Mouse (Mus musculus): ENCODE data around the gene Rpl13.
A peak's percentile ranks its signal among the peaks of the same experiment; 100 is the strongest.

Gene Rpl13

DNA sequence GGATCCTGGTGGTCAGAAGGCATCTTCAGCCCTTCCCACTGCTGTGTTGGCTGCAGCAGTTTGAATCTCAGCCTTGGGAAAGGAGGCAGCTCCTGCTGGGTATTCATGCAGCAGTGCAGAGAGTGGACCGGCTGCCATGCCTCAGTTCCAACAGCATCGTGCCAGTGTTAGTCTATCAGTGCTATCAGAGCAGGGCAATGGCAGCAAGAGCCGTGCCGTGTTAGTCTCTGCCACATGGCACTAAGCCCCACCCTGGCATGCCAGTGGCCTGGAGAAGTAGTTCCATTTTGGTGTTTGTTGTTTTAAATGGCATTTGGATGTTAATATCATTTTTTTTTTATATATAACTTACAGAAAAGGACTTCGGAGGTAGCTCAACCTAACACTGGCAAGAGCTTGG is 6.8 kb downstream of the Rpl13 start:
- DNase-seq = no peak

DNA sequence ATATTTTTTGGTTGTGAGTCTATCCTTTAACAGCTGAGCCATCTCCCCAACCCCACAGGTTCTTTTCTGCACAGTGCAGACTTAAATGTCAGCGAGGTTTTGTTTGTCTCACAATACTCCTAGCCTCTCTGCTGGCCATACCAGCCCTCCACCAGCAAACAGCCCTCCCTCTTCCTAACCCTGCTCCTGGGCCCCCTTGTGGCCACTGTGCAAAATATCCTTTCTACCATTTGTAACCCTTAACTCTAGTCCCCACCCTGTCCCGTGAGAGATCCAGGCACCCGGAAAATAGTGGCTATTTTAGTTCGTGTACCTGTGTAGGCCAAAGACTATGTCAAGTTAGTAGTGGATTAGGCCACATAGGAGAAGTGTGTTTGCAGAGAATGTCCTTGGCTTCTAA is 8.5 kb downstream of the Rpl13 start:
- DNase-seq = no peak

DNA sequence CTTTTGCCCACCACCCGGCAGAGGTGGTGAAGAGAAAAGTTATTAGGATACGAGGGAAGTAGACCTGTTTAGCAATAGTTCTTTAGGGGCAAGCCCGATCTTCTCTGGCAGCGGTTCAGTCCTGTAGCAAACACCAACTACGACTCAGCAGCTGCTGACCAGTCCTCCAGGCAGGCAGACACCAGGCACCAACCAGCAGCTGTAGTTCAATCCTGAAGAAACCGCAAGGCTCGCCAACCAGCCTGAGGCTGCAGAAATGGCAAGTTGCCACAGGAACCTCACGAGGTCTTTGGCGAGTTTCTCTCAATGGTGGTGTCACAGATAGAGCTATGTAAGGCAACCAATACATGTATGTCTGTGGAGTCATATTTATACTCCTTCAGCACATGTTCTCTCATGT is 10.7 kb downstream of the Rpl13 start:
- no peak for DNase-seq

DNA sequence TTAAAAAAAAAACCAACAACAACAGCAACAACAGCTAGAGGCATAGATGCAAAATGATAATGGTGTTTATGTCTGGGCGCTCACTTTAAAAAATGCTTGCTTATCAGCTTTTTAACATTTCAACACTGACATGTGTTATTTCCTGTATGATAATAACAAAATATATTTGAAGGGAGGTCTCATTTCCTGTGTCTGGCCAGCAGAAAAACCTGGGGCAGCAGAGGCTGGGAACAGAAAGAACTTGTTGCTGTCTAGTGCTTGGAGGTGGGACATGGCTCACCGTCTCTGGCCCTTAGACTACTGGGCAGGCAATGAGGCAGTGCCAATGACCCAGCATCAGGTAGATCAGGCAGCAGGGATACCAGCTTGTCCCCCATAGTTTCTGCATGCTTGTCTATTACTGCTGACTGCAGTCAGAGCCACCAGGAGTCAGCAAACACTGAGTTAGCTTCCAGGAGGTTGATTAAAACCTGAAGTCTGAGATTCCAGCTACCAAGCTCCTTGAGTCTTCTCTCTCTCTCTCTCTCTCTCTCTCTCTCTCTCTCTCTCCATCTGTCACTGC is 11.8 kb downstream of the Rpl13 start:
- no peak for DNase-seq

DNA sequence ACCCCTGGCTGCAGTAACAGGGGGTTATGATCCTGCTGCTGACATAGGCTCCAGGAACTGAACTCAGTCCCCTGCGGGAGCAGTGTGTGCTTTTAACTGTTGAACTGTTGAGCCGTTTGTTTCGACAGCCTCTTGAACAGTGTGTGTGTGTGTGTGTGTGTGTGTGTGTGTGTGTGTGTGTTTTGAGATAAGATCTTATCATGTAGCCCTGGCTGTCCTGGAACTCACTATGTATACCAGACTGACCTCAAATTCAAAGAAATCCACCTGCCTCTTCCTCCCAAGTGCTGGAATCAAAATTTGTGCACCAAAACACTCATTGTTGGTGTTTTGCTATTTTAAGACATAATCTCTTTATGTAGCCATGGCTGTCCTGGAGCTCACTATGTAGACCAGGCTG is 12.5 kb downstream of the Rpl13 start:
- DNase-seq = no peak

DNA sequence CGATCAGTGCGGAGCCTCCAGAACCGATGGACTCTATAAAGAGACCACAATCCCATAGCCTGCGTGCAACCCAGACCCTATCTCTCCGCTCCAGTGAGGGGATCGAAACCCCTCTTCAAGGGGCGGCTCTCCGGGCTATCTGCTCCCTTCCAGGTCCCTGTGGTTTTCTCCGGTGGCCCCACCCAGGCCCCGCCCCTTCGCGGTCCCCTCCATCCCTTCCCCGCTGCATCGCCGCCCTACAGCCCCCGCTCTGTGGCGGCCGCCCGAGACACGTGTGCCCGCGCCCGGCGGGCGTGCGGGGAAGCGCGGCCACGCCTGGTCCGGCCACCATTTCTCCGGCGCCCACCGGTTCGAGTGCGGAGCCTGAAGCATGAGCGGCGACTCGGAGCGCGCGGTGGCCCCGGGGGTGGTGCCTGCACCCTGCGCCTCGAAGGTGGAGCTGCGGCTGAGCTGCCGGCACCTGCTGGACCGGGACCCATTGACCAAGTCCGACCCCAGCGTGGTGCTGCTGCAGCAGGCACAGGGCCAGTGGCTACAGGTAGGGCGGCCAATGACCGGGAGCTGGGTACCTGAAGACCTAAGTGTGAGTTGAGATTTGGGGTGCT is 15.1 kb downstream of the Rpl13 start, which contains the start of gene Cpne7:
Gene Cpne7 (plus strand): TSS at position 248 of the 605 bp plus-strand sequence.
- no peak for DNase-seq

DNA sequence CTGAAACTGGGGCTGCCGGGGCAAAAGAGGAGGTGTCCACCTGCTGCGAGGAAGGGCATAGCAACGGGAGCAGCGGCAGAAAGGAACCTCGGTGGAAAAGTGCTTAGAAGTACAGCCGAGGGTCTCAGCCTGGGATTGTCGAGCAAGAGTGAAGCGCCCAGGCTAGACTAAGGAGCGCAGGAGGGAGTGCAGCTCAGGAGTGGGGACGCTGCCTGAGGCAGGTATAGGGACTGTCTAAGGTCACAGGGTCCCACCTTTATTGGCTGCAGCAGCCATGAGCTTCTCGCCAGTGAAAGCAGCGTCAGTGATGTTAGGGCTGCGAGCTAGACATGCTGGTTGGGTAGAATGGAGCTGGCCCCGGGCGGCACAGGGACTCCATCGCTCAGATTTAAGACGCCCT is 15.6 kb downstream of the Rpl13 start:
- DNase-seq = no peak

DNA sequence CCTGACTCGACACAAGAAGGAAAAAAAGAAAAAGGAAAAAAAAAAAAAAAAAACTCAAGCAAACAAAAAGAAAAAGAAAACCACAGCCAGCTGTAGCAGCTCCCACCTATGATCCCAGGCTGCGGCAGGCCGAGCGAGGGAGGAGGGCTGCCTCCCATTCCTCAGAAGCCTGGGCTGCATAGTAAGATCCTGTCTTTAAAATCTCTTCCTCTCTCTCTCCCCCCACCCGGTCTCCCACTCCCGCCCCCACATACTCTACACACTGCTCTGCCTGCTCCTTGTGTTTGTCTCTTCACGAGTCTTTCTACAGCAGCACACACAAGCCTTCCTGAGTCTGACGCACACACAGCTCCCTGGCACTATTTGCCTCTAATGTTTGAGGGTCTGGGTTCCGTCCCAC is 19.9 kb downstream of the Rpl13 start:
- no peak for DNase-seq

DNA sequence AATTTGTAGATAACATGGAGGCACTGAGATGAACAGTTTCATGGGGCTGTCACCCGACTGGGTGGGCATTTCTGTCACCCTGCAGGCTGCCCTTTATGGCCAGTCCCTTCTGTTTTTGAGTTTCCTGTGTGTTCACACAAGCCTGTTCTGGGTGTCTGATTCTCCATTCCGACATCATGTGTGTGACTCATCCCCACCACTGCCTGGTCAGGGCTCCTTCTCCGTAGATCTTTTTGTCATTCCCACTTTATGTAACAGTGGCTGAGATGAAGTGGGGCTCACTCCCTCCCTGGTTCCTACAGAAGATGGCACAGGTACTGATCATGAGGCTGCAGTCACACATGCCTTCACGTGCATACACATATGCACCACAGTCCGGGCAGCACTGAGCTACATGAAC is 20.5 kb downstream of the Rpl13 start:
- DNase-seq = no peak

DNA sequence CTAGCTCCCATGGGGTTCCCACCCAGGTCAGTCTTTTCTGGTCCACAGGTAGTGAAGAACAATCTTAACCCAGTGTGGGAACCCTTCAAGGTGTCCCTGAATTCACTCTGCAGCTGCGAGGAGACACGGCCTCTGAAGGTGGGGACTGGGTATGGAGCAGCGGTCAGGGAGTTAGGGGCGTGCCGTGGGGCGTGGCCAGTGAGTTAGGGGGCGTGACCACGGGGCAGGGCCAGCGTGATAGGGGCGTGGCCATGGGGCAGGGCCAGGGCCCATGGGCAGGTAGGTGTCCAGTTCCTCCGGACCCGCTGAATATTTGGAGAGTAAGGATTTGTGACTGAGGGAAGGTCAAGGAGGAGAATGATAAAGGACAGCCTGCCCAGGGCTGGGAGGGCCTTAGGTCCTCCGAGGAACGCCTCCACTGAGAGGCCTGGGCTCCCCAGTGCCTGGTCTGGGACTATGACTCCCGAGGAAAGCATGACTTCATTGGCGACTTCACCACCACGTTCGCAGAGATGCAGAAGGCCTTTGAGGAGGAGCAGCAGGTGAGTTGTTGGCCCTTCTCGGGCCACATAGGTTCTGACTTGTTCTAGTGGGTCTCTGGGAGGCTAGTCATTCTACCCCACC is 24.2 kb downstream of the Rpl13 start:
- no peak for DNase-seq

DNA sequence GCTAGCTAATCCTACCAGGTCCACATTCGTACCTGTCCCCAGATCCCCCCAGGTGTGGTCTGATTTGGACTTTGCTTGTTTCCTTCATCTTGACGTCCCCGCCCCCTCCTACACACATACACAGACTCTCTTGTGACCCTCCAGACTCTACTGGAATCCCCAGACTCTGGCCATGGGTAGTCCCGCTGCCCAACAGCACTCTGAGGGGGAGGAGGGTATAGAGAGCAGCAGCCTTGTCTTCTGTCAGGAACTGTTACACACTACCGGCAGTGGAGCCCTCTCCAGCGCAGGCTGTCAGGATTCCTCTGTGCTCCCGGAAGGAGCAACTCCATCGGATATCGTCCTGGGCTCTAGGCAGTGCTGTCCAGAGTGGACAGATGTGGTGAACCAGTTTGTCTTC is 28.9 kb downstream of the Rpl13 start:
- DNase-seq = no peak

DNA sequence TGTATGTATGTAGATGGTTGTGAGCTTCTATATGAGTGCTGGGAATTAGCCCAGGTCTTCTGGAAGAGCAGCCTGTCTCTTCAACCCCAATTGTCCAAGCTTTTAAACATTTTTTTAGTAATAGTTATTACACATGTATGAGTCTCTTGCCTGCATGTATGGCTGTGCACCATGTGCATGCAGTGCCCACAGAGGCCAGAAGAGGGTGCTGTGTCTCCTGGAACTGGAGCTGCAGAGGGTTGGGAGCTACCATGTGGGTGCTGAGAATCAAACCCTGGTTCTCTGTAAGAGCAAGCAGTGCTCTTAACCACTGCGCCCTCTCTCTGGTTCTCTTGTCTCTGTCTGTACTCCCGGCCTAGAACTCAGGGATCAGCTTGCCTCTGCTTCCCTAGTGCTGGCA is 30.8 kb downstream of the Rpl13 start:
- DNase-seq = no peak

DNA sequence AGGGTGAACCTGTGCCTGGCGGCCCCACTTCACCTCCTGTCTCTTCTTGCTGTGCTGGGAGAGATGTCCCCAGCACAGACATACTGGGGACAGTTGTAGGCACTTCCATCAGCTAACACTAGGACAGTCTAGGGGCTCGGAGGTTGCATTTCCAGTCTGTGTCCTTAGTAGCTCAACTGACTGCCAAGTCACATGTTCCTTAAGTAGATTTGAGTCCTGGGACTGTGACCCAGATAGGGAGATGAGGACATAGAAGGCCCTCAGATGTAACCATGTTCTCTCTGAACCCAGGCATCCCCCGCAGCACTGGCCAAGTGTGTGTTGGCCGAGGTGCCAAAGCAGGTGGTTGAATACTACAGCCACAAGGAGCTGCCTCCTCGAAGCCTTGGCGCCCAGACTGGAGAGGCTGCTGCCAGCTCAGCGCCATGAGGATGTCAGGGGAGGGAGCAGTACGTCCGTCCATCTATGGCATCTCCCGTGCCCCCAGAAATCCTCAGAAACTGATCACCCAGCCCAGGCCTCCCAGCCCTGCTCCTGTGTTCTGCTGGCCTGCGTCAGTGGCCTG is 32.1 kb downstream of the Rpl13 start:
- no peak for DNase-seq

DNA sequence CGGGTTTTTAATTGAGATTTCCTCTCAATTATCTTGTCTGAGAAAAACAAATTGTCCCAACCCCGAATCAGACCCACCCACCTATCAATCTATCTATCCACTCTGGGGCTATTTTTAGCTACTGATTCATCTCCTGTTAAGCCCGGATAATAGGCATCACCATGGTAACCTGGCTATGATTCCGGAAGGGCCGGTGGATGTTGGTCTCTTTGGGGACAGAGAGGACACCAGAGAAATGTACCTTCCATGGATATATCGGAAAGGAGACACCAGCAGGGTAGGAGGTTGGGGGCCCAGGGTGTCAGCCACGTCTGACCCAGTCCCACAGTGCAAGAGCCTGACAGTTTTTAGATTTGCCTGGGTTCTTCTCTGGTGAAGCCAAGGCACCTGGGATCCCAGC is 33.3 kb downstream of the Rpl13 start:
- DNase-seq = peak; percentile 42

DNA sequence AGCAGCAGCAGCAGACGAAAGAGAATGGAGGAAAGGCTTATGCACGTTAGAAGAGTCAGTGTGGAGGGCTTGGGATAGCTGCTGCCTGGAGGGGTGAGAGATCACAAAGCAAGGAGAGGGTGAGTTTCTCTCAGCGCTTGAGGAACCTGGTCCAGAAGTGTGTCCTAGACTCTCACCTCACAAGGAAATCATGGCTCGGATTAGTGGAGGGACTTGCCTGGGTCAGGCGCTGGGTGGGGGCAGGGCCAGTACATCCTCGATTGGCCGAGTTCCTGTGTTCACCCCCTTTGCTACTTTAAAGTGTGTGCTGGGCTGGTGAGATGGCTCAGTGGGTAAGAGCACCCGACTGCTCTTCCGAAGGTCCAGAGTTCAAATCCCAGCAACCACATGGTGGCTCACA is 33.7 kb downstream of the Rpl13 start:
- DNase-seq = no peak

DNA sequence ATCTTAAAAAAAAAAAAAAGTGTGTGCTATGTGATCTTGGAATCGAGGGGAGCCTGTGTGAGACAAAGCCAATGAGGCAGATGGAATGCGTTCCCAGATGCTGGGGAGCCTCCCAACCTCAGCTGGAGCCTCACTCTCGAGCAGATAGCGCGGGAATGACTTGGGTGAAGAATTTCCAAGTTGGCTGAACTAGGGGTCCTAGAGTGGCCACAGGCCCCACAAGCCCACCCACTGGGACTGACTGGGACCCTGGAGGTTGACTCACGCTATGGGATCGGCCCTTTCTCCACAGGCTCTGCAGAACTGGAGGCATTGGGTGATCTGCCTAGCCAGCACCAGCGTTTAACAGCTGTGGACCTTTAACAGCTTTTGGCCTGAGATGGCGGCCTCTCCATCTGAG is 34.1 kb downstream of the Rpl13 start:
- DNase-seq = no peak

DNA sequence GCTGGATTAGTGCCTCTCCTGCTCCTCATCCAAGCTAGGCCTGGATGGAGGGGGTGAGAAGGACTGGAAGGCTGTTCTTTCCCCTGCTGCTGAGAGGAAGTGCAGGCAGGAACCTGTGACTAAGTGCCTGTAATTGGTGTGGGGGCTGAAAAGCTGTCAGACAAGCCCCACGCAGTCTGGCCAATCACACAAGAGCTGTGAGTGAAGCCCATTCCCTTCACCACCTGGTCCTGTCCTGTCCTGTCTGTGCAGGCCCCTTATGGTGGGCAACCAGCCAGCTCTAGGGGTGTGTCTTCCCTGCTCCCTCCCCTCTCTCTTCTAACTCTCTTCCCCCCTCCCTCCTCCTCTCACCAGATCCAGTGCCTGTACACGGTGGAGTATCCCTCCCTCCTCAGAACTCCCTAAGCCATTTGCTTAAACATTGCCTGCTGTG is 35.5 kb downstream of the Rpl13 start:
- DNase-seq = peak; percentile 87

DNA sequence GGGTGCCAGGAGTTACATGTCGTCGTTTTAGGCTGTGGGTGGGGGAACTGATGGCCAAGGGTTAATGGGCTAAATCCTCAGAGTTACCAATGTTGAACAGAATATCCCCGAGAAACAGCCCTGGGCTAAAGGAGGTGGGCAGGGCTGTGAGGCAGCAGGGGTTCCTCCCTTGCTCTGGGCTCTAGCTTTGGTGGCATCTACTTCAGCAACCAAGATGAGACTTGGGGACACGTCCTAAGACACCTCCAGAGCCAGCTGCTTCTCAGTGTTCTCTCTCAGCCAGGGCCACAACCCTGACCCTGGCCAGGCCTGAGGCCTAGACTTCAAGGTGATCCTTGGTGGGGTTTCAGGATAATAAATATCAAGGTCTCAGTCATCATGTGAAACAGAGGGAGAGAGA is 36.6 kb downstream of the Rpl13 start:
- DNase-seq = no peak

DNA sequence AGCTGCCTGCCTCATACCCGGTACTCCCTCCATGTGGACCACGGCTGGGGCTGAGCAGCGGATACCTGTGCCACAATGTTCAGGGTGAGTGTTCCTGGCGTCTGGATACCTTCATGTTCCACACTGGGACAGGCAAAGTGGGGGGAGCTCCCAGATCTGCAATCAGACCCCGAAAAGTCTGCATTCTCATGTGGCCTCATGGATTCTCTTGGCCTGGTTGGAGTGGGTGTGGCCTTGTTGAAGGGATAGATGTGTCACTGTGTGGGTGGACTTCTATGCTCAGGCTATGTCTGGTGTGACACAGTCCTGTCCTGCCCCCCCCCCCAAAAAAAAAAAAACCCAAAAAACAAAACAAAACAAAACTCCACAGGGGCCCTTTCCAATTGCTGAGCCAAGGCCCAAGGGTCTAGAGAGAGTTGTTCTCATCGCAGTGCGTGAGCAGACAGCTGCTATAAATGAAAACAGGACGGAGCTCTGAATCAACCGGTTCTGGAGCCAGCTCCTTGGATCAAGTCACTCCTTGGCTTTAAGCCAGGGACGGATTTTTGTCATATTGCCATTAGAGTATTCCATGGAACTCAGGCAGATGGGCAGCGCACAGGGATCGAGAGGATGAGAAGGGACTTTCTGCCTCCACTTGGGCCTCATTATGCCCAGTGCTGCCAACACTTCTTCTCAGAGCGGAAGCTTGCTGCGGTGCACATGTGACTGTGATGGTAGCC is 39.8 kb downstream of the Rpl13 start:
- peak; percentile 74 for DNase-seq

DNA sequence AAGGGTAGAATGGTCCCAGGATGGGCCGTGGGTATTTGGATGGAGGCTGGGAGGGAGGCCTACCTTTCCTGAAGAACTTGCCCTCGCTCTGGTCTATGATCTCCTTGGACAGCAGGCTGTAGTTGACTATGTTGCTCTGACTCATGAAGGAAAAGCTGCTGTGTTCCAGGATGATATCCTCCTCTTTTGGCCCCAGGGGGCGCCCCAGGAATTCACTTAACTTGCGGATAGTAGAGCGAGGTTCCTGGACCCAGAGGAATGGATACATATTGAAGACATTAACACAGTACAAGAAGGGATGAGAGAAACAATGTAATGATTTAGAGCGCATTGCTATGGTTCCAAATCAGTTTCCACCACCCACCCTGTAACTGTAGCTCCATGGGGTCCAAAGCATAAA is 43.1 kb downstream of the Rpl13 start:
- no peak for DNase-seq

DNA sequence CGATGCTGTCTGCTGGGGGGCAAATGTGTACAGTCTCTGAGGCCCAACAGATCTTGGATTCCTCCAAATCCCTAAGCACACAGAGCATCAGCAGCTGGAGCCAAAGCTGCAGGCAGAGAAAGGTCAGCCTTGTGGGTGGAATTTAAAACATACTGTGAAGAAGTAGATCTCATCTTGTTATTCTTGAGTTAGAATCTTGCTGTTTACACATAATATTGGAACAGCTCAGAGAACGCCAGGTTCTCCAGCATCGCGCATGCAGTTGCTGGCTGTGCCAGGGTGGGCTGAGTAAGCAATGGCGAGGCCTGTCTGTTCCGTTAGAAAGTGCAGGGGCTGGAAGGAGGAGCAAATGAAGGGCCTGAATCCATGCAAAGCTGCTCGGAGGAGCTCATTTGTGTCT is 44.2 kb downstream of the Rpl13 start:
- DNase-seq = peak; percentile 78

DNA sequence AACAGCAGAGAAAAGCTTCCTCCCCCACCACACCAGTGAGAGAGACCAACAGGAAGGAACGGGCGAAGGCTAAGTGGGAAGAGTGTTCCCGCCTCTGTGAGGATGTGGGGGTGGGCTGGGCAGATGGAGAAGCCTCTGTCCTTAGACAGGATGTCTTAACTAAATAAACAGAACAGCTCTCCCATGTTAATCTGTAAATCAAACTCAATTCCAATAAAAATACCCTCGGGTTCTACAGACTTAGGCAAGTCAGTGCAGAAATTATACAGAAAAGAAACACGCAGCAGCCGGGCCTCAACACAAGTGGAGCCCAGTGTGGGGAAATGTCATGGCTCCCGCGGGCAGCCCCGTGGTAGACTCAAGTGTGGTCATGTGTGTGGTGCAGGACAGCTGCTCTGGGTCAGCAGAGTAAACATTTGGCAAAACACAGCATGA is 48.6 kb downstream of the Rpl13 start:
- peak; percentile 56 for DNase-seq
